Mouse (Mus musculus): ENCODE results near the gene Engase. TPM values are rescaled to one million over a fixed set of nuclear protein-coding genes. Genes with fewer than 3 reads are reported as not detected.
A peak's percentile ranks its signal among the peaks of the same experiment; 100 is the strongest.

Engase gene
- total RNA-seq, 1 experiment from 2014 or later: 14.5 TPM

GRCm38 (mm10) chr11:118452955-118453354 is 23.7 kb upstream of the Engase start:
- no peak for ATAC-seq (replicated peaks; ENCODE audit: insufficient number of reproducible peaks, low FRiP score, low TSS enrichment, poor library complexity, severe bottlenecking)

GRCm38 (mm10) chr11:118453886-118454671 is 22.6 kb upstream of the Engase start:
- ATAC-seq (replicated peaks; ENCODE audit: insufficient number of reproducible peaks, low FRiP score, low TSS enrichment, poor library complexity, severe bottlenecking): peak; percentile 43; the same call in 1 of the 2 replicates

GRCm38 (mm10) chr11:118455788-118456187 is 20.8 kb upstream of the Engase start:
- ATAC-seq (replicated peaks; ENCODE audit: insufficient number of reproducible peaks, low FRiP score, low TSS enrichment, poor library complexity, severe bottlenecking): no peak

GRCm38 (mm10) chr11:118456937-118457336 is 19.7 kb upstream of the Engase start:
- peak; percentile 84 for ATAC-seq (replicated peaks; ENCODE audit: insufficient number of reproducible peaks, low FRiP score, low TSS enrichment, poor library complexity, severe bottlenecking)

GRCm38 (mm10) chr11:118459051-118459450 is 17.6 kb upstream of the Engase start:
- ATAC-seq (replicated peaks; ENCODE audit: insufficient number of reproducible peaks, low FRiP score, low TSS enrichment, poor library complexity, severe bottlenecking): peak; percentile 85

- peak; percentile 29; the same call in 1 of the 2 replicates for ATAC-seq (replicated peaks; ENCODE audit: insufficient number of reproducible peaks, low FRiP score, low TSS enrichment, poor library complexity, severe bottlenecking)
Measured at GRCm38 (mm10) chr11:118459536-118459935, 17.1 kb upstream of the Engase start.

- ATAC-seq (replicated peaks; ENCODE audit: insufficient number of reproducible peaks, low FRiP score, low TSS enrichment, poor library complexity, severe bottlenecking): no peak
Measured at GRCm38 (mm10) chr11:118460280-118460679, 16.3 kb upstream of the Engase start.

- ATAC-seq (replicated peaks; ENCODE audit: insufficient number of reproducible peaks, low FRiP score, low TSS enrichment, poor library complexity, severe bottlenecking): no peak
Measured at GRCm38 (mm10) chr11:118467441-118468035, 9.1 kb upstream of the Engase start.

- ATAC-seq (replicated peaks; ENCODE audit: insufficient number of reproducible peaks, low FRiP score, low TSS enrichment, poor library complexity, severe bottlenecking): peak; percentile 73
Measured at GRCm38 (mm10) chr11:118469509-118470160, 7.0 kb upstream of the Engase start.

GRCm38 (mm10) chr11:118470234-118470966 is 6.2 kb upstream of the Engase start:
- ATAC-seq (replicated peaks; ENCODE audit: insufficient number of reproducible peaks, low FRiP score, low TSS enrichment, poor library complexity, severe bottlenecking): peak; percentile 73; the same call in 1 of the 2 replicates

- ATAC-seq (replicated peaks; ENCODE audit: insufficient number of reproducible peaks, low FRiP score, low TSS enrichment, poor library complexity, severe bottlenecking): no peak
Measured at GRCm38 (mm10) chr11:118471676-118472075, 5.0 kb upstream of the Engase start.

GRCm38 (mm10) chr11:118473161-118473560 is 3.5 kb upstream of the Engase start:
- ATAC-seq (replicated peaks; ENCODE audit: insufficient number of reproducible peaks, low FRiP score, low TSS enrichment, poor library complexity, severe bottlenecking): no peak

GRCm38 (mm10) chr11:118473842-118474500 is 2.7 kb upstream of the Engase start:
- no peak for ATAC-seq (replicated peaks; ENCODE audit: insufficient number of reproducible peaks, low FRiP score, low TSS enrichment, poor library complexity, severe bottlenecking)

GRCm38 (mm10) chr11:118475496-118476083 is 1.0 kb upstream of the Engase start:
- ATAC-seq (replicated peaks; ENCODE audit: insufficient number of reproducible peaks, low FRiP score, low TSS enrichment, poor library complexity, severe bottlenecking): no peak

- ATAC-seq (replicated peaks; ENCODE audit: insufficient number of reproducible peaks, low FRiP score, low TSS enrichment, poor library complexity, severe bottlenecking): no peak
Measured at GRCm38 (mm10) chr11:118479776-118480175, 3.1 kb downstream of the Engase start.

GRCm38 (mm10) chr11:118481231-118481630 is 4.6 kb downstream of the Engase start:
- ATAC-seq (replicated peaks; ENCODE audit: insufficient number of reproducible peaks, low FRiP score, low TSS enrichment, poor library complexity, severe bottlenecking): no peak

- ATAC-seq (replicated peaks; ENCODE audit: insufficient number of reproducible peaks, low FRiP score, low TSS enrichment, poor library complexity, severe bottlenecking): no peak
Measured at GRCm38 (mm10) chr11:118481751-118482150, 5.1 kb downstream of the Engase start.

- no peak for ATAC-seq (replicated peaks; ENCODE audit: insufficient number of reproducible peaks, low FRiP score, low TSS enrichment, poor library complexity, severe bottlenecking)
Measured at GRCm38 (mm10) chr11:118484169-118484568, 7.5 kb downstream of the Engase start.

Data from monocyte, adult 5-6 weeks (primary cell).